Mouse (Mus musculus): ENCODE measurements around the gene Fblim1.

DNA sequence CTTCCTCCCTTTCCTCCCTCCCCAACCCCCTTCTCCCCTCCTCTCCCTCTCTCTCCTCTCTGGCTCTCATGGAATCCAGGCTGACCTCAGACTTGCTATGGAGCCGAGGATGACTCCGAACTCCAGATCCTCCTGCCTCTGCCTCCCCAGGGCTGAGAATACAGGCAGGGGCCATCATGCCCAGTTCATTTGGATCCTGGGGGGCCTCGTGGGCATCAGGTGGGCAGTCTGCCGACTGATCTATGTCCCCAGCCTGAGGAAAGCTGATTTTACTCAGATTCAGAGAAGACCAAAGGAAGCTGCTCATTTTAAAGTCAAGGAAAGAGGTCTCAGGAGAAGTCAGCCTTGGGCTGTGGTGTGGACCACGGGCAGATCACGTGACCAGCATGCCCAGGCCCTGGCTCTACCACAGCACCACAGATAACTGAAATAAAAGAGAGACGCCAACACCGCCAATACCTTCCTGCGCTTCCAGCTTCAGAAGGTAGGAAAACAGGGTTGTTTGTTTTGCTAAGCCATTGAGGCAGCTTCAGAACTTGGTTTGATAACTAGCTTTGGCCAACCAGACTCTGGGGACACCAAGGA, 13.5 kb upstream of the Fblim1 start:
- TF ChIP-seq CTCF (conservative IDR thresholded peaks at IDR 0.05 in 1 of 2, IDR thresholded peaks at IDR 0.05 in 1 of 2; ENCODE audit: low read depth in 2 of 2, low read length in 2 of 2): no peak
- TF ChIP-seq CHD1 (IDR thresholded peaks at IDR 0.05; ENCODE audit: low read depth, low read length): no peak
- TF ChIP-seq EP300 (IDR thresholded peaks at IDR 0.05; ENCODE audit: low read length): no peak
- no peak for TF ChIP-seq UBTF (IDR thresholded peaks at IDR 0.05; ENCODE audit: low read depth, low read length)
- no peak for TF ChIP-seq MAZ (IDR thresholded peaks at IDR 0.05; ENCODE audit: low read depth, low read length)
- TF ChIP-seq HCFC1 (IDR thresholded peaks at IDR 0.05; ENCODE audit: low read depth, low read length): no peak
- no peak for TF ChIP-seq KAT2A (IDR thresholded peaks at IDR 0.05; ENCODE audit: insufficient replicate concordance, low read length)
- TF ChIP-seq ZMIZ1 (IDR thresholded peaks at IDR 0.05; ENCODE audit: low read depth, low read length): no peak
